Mouse (Mus musculus) liver, adult 2 months (tissue): Measurements from ENCODE around the gene AI837181.

Experiments used
- CTCF ChIP-seq: fragments of 200-500 bp; IDR thresholded peaks from 2 replicates; pipeline ENCODE4 v1.5.1; 2011; ENCODE audit warnings: low read depth, low read length, control low read depth
- POLR2A ChIP-seq: fragments of 200-500 bp; IDR thresholded peaks from 2 replicates; pipeline ENCODE4 v1.6.1; 2011; ENCODE audit warnings: low read length, control low read depth; ENCODE audit not compliant: insufficient read depth; ENCODE audit errors: extremely low read depth

DNA sequence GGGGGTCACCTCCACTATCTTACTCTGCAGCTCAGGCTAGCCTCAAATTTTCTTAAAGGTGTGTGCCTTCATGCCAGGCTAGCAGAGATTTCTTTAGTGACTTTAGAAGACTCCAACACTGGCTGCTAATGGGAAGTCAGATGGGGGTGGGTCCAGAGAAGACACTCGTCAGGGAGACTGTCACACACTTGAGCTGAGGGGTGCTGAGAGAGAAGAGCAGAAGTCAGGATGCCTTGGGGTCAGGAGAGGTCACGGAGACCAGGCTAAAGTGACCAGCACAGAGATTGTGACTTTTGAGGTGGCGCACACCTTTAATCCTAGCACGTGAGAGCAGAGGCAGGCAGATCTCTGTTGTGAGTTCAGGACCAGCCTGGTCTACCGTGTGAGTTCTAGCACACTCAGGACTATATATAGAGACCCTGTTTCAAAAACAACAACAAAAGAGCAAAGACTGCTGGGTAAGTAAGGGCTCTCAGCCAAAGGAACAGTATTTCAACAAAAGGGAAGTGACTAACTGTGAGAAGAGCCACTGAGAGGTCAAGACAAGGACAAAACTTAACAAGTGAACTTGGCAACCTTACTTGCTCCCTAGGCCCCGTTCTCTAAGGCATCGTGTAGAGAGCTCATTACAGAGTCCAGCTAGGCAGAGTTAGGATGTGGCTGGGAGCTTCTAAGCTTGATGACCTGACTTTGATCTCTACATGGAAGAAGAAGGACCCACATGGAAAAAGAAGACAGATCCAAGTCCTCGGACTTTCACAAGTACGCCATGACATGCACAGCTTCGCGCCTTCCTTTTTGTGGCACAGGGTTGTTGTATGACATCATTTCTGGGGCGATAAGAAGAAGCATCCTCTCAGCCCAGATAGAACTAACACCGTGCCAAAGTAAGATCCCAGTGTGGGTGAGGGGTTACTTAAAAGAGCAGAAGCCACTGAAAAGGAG lies 16.6 kb upstream of the AI837181 start:
- TF ChIP-seq CTCF (no peak), POLR2A (no peak)
